Mouse (Mus musculus): ENCODE measurements around the gene Thumpd3. TPM values are rescaled to one million over a fixed set of nuclear protein-coding genes. Genes with fewer than 3 reads are reported as not detected.

The Thumpd3 gene
- total and polyA plus RNA-seq, 3 experiments: 7.5 to 127 (median 95.1) TPM

GRCm38 (mm10) chr6:113024866-113025265, 21.2 kb upstream of the Thumpd3 start:
- Histone ChIP-seq H3K4me3 (ENCODE audit: low read depth, low read length) (no peak overlapping the region), H3K4me1 (ENCODE audit: insufficient read depth, low read depth, low read length) (0 out of 2 replicates have a peak, but pooled peaks cover 2% of the 10 kb centered on the region), H3K36me3 (replicated peaks) (no peaks in the 10 kb centered on the region), H3K9me3 (replicated peaks) (no peaks in the 10 kb centered on the region), H3K27me3 (ENCODE audit: insufficient read depth, low read length) (peaks cover 23% of the 10 kb centered on the region; the same call in 1 of the 2 replicates)
- TF ChIP-seq GATA2 (IDR thresholded peaks at IDR 0.05; ENCODE audit: borderline replicate concordance, low read depth, low read length): no peak
- no peak for TF ChIP-seq TAL1 (conservative IDR thresholded peaks at IDR 0.05; ENCODE audit: low read depth, low read length)
- TF ChIP-seq POLR2AphosphoS5 (IDR thresholded peaks at IDR 0.05; ENCODE audit: insufficient replicate concordance, low read depth, low read length): no peak
- no peak for TF ChIP-seq GATA1 (IDR thresholded peaks at IDR 0.05; ENCODE audit: borderline replicate concordance, low read length)
- no peak for TF ChIP-seq CTCF (IDR thresholded peaks at IDR 0.05; ENCODE audit: low read depth, low read length)
- no peak for DNase-seq (ENCODE audit: low spot score)
- ATAC-seq (ENCODE audit: extremely low read depth, insufficient number of reproducible peaks, low FRiP score, poor library complexity, severe bottlenecking): no peak

GRCm38 (mm10) chr6:113025774-113026173, 20.3 kb upstream of the Thumpd3 start:
- DNase-seq (ENCODE audit: low spot score): no peak
- H3K4me3 ChIP-seq (ENCODE audit: low read depth, low read length): no peak overlapping the region

GRCm38 (mm10) chr6:113027446-113027845, 18.6 kb upstream of the Thumpd3 start:
- Histone ChIP-seq H3K4me1 (ENCODE audit: insufficient read depth, low read depth, low read length) (no peaks in the 10 kb centered on the region), H3K36me3 (replicated peaks) (no peaks in the 10 kb centered on the region), H3K4me3 (ENCODE audit: low read depth, low read length) (no peak overlapping the region), H3K9me3 (replicated peaks) (no peaks in the 10 kb centered on the region), H3K27me3 (ENCODE audit: insufficient read depth, low read length) (peaks cover 32% of the 10 kb centered on the region; the same call in 1 of the 2 replicates)
- DNase-seq (ENCODE audit: low spot score) (no peak), ATAC-seq (ENCODE audit: extremely low read depth, insufficient number of reproducible peaks, low FRiP score, poor library complexity, severe bottlenecking) (no peak)
- no peak for TF ChIP-seq CTCF (IDR thresholded peaks at IDR 0.05; ENCODE audit: low read depth, low read length)
- TF ChIP-seq TAL1 (conservative IDR thresholded peaks at IDR 0.05; ENCODE audit: low read depth, low read length): no peak

More at GRCm38 (mm10) chr6:113025774-113026173, 20.3 kb upstream of the Thumpd3 start:
- H3K4me1 ChIP-seq (ENCODE audit: insufficient read depth, low read depth, low read length): 0 out of 2 replicates have a peak, but pooled peaks cover 2% of the 10 kb centered on the region
- H3K36me3 ChIP-seq (replicated peaks): no peaks in the 10 kb centered on the region
- no peaks in the 10 kb centered on the region for H3K9me3 ChIP-seq (replicated peaks)
- H3K27me3 ChIP-seq (ENCODE audit: insufficient read depth, low read length): peaks cover 26% of the 10 kb centered on the region; the same call in 1 of the 2 replicates
- no peak for TF ChIP-seq GATA2 (IDR thresholded peaks at IDR 0.05; ENCODE audit: borderline replicate concordance, low read depth, low read length)
- no peak for TF ChIP-seq POLR2AphosphoS5 (IDR thresholded peaks at IDR 0.05; ENCODE audit: insufficient replicate concordance, low read depth, low read length)
- ATAC-seq (ENCODE audit: extremely low read depth, insufficient number of reproducible peaks, low FRiP score, poor library complexity, severe bottlenecking): no peak

DNA sequence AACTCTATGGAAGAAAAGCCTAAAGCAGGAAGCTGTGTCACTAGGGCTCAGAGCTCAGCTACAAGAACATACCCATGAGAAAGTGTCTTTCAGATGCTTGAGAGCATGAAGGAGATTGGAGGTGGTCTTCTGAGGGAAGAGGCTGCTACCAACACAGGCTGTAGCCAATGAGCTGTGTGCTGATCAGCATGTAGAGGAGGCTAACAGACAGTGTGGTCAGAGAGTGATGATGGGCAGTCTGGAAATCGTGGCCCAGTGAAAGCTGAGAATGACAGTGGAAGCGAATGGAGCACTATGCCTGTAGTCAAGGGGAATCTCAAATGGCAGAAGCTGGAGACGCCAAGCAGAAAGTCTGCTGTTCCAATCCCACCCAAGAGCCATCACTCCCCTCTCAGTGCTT, 17.0 kb upstream of the Thumpd3 start:
- Histone ChIP-seq H3K9me3 (replicated peaks) (no peaks in the 10 kb centered on the region), H3K27me3 (ENCODE audit: insufficient read depth, low read length) (peaks cover 37% of the 10 kb centered on the region; the same call in 1 of the 2 replicates), H3K4me3 (ENCODE audit: low read depth, low read length) (no peak overlapping the region), H3K36me3 (replicated peaks) (no peaks in the 10 kb centered on the region), H3K4me1 (ENCODE audit: insufficient read depth, low read depth, low read length) (no peaks in the 10 kb centered on the region; the same call in 1 of the 2 replicates)
- TF ChIP-seq TAL1 (conservative IDR thresholded peaks at IDR 0.05; ENCODE audit: low read depth, low read length) (no peak), POLR2AphosphoS5 (IDR thresholded peaks at IDR 0.05; ENCODE audit: insufficient replicate concordance, low read depth, low read length) (no peak), GATA1 (IDR thresholded peaks at IDR 0.05; ENCODE audit: borderline replicate concordance, low read length) (no peak), GATA2 (IDR thresholded peaks at IDR 0.05; ENCODE audit: borderline replicate concordance, low read depth, low read length) (no peak), CTCF (IDR thresholded peaks at IDR 0.05; ENCODE audit: low read depth, low read length) (no peak)
- ATAC-seq (ENCODE audit: extremely low read depth, insufficient number of reproducible peaks, low FRiP score, poor library complexity, severe bottlenecking): no peak
- no peak for DNase-seq (ENCODE audit: low spot score)

DNA sequence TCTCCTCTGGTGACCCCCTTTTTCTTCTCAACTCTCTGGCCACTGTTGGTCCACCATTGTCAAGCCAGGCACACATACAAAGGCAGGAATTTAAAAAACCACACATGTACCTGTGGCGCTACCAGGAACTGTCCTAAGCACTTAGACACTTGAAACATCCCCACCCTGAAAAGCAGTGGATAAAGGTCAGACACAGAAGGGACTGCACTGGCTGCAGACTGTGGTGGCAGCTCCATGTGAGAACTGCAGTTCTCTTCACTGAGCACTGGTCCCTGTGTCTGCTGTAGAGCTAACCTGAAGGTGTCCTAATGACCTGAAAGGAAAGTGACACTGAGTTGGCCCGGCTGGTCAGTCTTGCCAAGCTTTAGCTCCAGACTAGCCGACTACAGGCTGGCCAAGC, 15.5 kb upstream of the Thumpd3 start:
- TF ChIP-seq GATA1 (IDR thresholded peaks at IDR 0.05; ENCODE audit: borderline replicate concordance, low read length): no peak
- no peak for TF ChIP-seq POLR2AphosphoS5 (IDR thresholded peaks at IDR 0.05; ENCODE audit: insufficient replicate concordance, low read depth, low read length)
- no peak for TF ChIP-seq GATA2 (IDR thresholded peaks at IDR 0.05; ENCODE audit: borderline replicate concordance, low read depth, low read length)
- no peak for TF ChIP-seq CTCF (IDR thresholded peaks at IDR 0.05; ENCODE audit: low read depth, low read length)
- no peak for TF ChIP-seq TAL1 (conservative IDR thresholded peaks at IDR 0.05; ENCODE audit: low read depth, low read length)
- ATAC-seq (ENCODE audit: extremely low read depth, insufficient number of reproducible peaks, low FRiP score, poor library complexity, severe bottlenecking): no peak
- H3K27me3 ChIP-seq (ENCODE audit: insufficient read depth, low read length): peaks cover 34% of the 10 kb centered on the region; the same call in 1 of the 2 replicates
- no peaks in the 10 kb centered on the region; the same call in 1 of the 2 replicates for H3K4me1 ChIP-seq (ENCODE audit: insufficient read depth, low read depth, low read length)
- no peak overlapping the region for H3K4me3 ChIP-seq (ENCODE audit: low read depth, low read length)
- H3K9me3 ChIP-seq (replicated peaks): no peaks in the 10 kb centered on the region
- DNase-seq (ENCODE audit: low spot score): no peak
- H3K36me3 ChIP-seq (replicated peaks): no peaks in the 10 kb centered on the region

GRCm38 (mm10) chr6:113030970-113031660, 14.9 kb upstream of the Thumpd3 start:
- DNase-seq (ENCODE audit: low spot score) (no peak), ATAC-seq (ENCODE audit: extremely low read depth, insufficient number of reproducible peaks, low FRiP score, poor library complexity, severe bottlenecking) (no peak)
- Histone ChIP-seq H3K27me3 (ENCODE audit: insufficient read depth, low read length) (peaks cover 32% of the 10 kb centered on the region; the same call in 1 of the 2 replicates), H3K9me3 (replicated peaks) (no peaks in the 10 kb centered on the region), H3K4me3 (ENCODE audit: low read depth, low read length) (no peak overlapping the region), H3K4me1 (ENCODE audit: insufficient read depth, low read depth, low read length) (no peaks in the 10 kb centered on the region; the same call in 1 of the 2 replicates), H3K36me3 (replicated peaks) (no peaks in the 10 kb centered on the region)
- TF ChIP-seq CTCF (IDR thresholded peaks at IDR 0.05; ENCODE audit: low read depth, low read length) (no peak), GATA1 (IDR thresholded peaks at IDR 0.05; ENCODE audit: borderline replicate concordance, low read length) (no peak), GATA2 (IDR thresholded peaks at IDR 0.05; ENCODE audit: borderline replicate concordance, low read depth, low read length) (no peak), POLR2AphosphoS5 (IDR thresholded peaks at IDR 0.05; ENCODE audit: insufficient replicate concordance, low read depth, low read length) (no peak), TAL1 (conservative IDR thresholded peaks at IDR 0.05; ENCODE audit: low read depth, low read length) (no peak)
